Mouse (Mus musculus): ENCODE data around the gene Cxcl9. TPM values are rescaled to one million over a fixed set of nuclear protein-coding genes. Genes with fewer than 3 reads are reported as not detected.

Gene Cxcl9
- polyA plus RNA-seq, 1 experiment = 41.8 TPM

DNA sequence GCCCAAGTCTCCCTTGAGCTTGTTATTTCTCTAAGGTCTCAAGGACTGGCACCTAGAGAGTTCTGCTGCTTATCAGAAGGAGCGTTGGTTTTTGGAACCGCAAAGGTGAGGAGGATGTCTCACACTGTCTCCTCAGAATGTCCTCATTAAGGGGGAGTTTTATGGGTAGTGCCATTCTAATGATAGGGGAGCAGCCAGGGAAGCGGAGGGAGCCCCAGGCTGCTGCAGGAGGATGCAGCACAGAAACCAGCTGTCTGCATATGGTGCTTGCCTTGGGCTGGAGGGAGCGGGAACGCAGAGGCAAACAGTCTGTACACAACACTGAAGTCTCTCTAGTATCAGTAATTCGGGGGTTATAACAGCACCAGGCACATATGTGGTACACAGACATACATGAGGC lies 43.0 kb upstream of the Cxcl9 start:
- no peak overlapping the region for H3K27ac ChIP-seq (ENCODE audit: control insufficient read depth, insufficient read depth, low read length)
- H3K36me3 ChIP-seq (ENCODE audit: control insufficient read depth, insufficient read depth, low read length) = no peaks in the 10 kb centered on the region
- peaks cover 12% of the 10 kb centered on the region for H3K4me1 ChIP-seq (replicated peaks; ENCODE audit: control insufficient read depth, insufficient read depth, low read length)
- no peaks in the 10 kb centered on the region for H3K27me3 ChIP-seq (ENCODE audit: control insufficient read depth, insufficient read depth, low read length)
- 90% methylated on average over 6 of the region's 6 CpGs for WGBS
- TF ChIP-seq POLR2A (IDR thresholded peaks at IDR 0.05; ENCODE audit: control insufficient read depth, extremely low read depth, insufficient read depth, low read length, poor library complexity) = no peak
- TF ChIP-seq CTCF (IDR thresholded peaks at IDR 0.05; ENCODE audit: borderline replicate concordance, control insufficient read depth, extremely low read depth, insufficient read depth, low read length, poor library complexity) = no peak
- no peak overlapping the region for H3K4me3 ChIP-seq (ENCODE audit: control insufficient read depth, insufficient read depth, low read length)
- no peak for DNase-seq

DNA sequence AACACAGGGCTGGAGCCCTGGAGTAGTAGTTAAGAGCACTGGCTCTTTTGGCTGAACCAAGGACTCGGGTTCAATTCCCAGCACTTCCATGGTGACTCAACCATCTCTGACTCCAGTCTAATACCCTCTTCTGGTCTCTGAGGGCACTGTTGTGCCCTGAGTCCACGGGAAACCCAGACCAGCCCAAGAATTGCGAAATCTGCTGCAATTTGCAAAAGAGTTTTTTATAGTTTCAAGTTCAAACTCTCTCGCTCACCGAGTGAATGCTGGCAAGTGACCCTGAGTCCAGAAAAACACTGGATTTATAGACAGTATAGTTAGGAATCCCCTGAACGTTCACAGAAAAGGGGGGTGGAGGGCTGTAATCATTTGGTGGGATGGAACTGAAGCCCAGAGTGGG lies 42.5 kb upstream of the Cxcl9 start:
- Histone ChIP-seq H3K27ac (ENCODE audit: control insufficient read depth, insufficient read depth, low read length) (no peak overlapping the region), H3K4me3 (ENCODE audit: control insufficient read depth, insufficient read depth, low read length) (no peak overlapping the region), H3K4me1 (replicated peaks; ENCODE audit: control insufficient read depth, insufficient read depth, low read length) (peaks cover 7% of the 10 kb centered on the region), H3K36me3 (ENCODE audit: control insufficient read depth, insufficient read depth, low read length) (no peaks in the 10 kb centered on the region), H3K27me3 (ENCODE audit: control insufficient read depth, insufficient read depth, low read length) (no peaks in the 10 kb centered on the region)
- TF ChIP-seq POLR2A (IDR thresholded peaks at IDR 0.05; ENCODE audit: control insufficient read depth, extremely low read depth, insufficient read depth, low read length, poor library complexity) = no peak
- no peak for TF ChIP-seq CTCF (IDR thresholded peaks at IDR 0.05; ENCODE audit: borderline replicate concordance, control insufficient read depth, extremely low read depth, insufficient read depth, low read length, poor library complexity)
- 84% methylated on average over 6 of the region's 6 CpGs for WGBS
- DNase-seq = no peak

DNA sequence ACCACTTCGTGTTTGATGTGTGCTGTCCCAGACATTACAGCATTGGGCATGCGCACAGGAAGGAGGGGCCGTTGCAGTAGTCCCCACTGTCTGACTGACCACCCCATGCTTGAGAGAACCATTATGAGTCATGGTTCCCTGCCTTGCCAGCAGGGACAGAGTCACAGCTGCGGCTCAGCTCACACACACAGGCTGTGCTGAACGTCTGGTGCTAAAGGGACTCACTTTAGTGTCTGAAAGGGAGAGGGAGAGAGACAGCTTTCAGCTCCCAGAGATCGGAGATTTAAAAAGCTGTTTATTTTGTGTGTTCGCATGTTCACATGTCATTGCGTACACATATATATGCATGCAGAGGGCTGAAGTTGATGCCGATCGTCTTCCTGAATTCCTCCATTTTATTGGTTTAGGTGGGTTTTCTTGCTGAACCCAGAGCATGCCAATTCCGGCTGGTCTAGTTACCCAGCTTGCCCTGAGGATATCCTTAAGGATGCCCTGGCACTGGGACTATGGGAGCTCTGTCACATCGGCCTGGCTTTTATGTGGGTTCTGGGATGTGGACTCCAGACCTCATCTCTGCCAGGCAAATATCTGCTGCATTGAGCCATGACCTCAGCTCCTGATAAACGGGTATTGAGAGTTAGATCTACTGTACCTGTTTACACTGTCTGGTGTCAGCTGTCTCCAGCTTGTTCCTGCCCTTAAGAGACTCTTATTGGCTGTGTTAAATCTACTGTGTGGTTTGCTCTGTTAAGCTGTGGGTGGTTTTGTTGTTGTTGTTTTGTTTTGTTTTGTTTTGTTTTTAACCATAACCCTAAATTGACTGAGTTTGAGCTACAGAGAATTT lies 41.5 kb upstream of the Cxcl9 start:
- no peak for TF ChIP-seq CTCF (IDR thresholded peaks at IDR 0.05; ENCODE audit: borderline replicate concordance, control insufficient read depth, extremely low read depth, insufficient read depth, low read length, poor library complexity)
- no peak for TF ChIP-seq POLR2A (IDR thresholded peaks at IDR 0.05; ENCODE audit: control insufficient read depth, extremely low read depth, insufficient read depth, low read length, poor library complexity)
- 90% methylated on average over 13 of the region's 13 CpGs for WGBS
- no peak for DNase-seq
- Histone ChIP-seq H3K4me3 (ENCODE audit: control insufficient read depth, insufficient read depth, low read length) (no peak overlapping the region), H3K27ac (ENCODE audit: control insufficient read depth, insufficient read depth, low read length) (no peak overlapping the region), H3K27me3 (ENCODE audit: control insufficient read depth, insufficient read depth, low read length) (no peaks in the 10 kb centered on the region), H3K4me1 (replicated peaks; ENCODE audit: control insufficient read depth, insufficient read depth, low read length) (peaks cover 2% of the 10 kb centered on the region), H3K36me3 (ENCODE audit: control insufficient read depth, insufficient read depth, low read length) (no peaks in the 10 kb centered on the region)

DNA sequence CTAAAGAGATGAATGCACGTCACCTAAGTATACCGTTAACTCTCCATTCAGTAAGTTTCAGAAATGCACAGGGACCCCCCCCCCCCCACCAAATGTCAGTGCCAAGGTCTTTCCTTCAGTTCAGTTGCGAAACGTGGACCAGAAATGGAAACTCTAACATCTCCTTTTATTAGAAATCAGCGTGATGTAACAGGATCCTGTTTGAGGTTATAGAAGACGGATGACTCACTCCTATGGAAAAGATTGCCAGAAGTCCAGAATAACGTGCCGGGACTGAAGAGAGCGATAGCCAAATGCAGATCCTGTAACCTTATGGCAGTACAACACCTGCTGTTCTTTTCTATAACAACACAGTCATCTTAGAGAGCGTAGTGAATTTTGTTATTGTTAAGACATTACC lies 40.5 kb upstream of the Cxcl9 start:
- no peak for TF ChIP-seq POLR2A (IDR thresholded peaks at IDR 0.05; ENCODE audit: control insufficient read depth, extremely low read depth, insufficient read depth, low read length, poor library complexity)
- no peak for TF ChIP-seq CTCF (IDR thresholded peaks at IDR 0.05; ENCODE audit: borderline replicate concordance, control insufficient read depth, extremely low read depth, insufficient read depth, low read length, poor library complexity)
- Histone ChIP-seq H3K4me3 (ENCODE audit: control insufficient read depth, insufficient read depth, low read length) (no peak overlapping the region), H3K27ac (ENCODE audit: control insufficient read depth, insufficient read depth, low read length) (no peak overlapping the region), H3K4me1 (replicated peaks; ENCODE audit: control insufficient read depth, insufficient read depth, low read length) (no peaks in the 10 kb centered on the region), H3K36me3 (ENCODE audit: control insufficient read depth, insufficient read depth, low read length) (no peaks in the 10 kb centered on the region), H3K27me3 (ENCODE audit: control insufficient read depth, insufficient read depth, low read length) (no peaks in the 10 kb centered on the region)
- no peak for DNase-seq
- WGBS = 83% methylated on average over 10 of the region's 10 CpGs

DNA sequence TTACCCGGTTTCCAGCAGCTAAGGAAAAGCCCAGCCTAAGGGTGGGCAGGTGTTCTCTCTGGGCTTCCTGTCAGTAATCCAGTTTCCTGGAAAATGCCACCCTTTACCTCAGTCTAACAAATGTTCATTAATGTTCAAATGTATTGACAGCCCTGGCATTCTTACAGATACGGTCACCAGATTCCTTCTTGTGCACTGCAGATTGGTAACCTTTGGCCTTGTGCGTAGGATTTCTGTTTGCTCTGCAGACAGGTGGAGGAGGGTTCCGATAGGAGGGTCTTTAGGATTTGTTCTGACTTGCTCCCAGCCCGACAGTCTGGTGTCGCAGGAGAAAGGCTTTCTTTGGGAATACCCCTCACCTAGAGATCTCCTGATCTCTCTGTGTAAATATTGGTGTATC lies 38.7 kb upstream of the Cxcl9 start:
- H3K4me3 ChIP-seq (ENCODE audit: control insufficient read depth, insufficient read depth, low read length) = no peak overlapping the region

DNA sequence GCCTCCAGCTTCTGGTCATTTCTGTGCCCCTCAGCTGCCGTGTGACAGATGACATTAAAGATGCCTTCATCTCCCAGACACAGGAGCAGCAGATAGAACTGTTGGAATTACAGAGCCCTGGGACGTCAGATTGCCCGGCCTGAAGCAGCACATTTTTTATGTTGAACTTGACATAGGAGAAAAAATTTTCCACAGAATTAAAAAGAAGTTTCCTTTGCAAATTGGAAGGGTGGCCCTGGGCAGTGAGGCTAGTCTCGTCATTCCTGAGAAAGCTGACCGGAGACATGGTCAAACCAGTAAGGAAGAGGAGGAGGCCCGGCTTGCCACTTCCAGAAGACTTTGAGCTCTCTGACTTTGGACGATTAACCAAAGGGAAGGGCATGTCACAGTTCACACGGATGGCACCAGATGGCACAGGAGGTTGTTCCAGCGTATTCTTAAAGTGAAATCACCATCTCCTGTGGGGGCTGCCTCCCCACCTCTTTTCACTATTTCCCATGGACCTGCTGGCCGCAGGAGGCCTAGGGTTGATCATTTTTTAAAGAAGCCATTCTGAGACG lies 37.3 kb upstream of the Cxcl9 start:
- WGBS = 91% methylated on average over 11 of the region's 11 CpGs
- H3K27ac ChIP-seq (ENCODE audit: control insufficient read depth, insufficient read depth, low read length) = no peak overlapping the region

More for the DNA sequence above, 38.7 kb upstream of the Cxcl9 start:
- TF ChIP-seq POLR2A (IDR thresholded peaks at IDR 0.05; ENCODE audit: control insufficient read depth, extremely low read depth, insufficient read depth, low read length, poor library complexity) (no peak), CTCF (IDR thresholded peaks at IDR 0.05; ENCODE audit: borderline replicate concordance, control insufficient read depth, extremely low read depth, insufficient read depth, low read length, poor library complexity) (no peak)
- no peak overlapping the region for H3K27ac ChIP-seq (ENCODE audit: control insufficient read depth, insufficient read depth, low read length)
- H3K4me1 ChIP-seq (replicated peaks; ENCODE audit: control insufficient read depth, insufficient read depth, low read length) = 0 out of 2 replicates have a peak, but pooled peaks cover 2% of the 10 kb centered on the region
- H3K36me3 ChIP-seq (ENCODE audit: control insufficient read depth, insufficient read depth, low read length) = no peaks in the 10 kb centered on the region
- DNase-seq = no peak
- no peaks in the 10 kb centered on the region for H3K27me3 ChIP-seq (ENCODE audit: control insufficient read depth, insufficient read depth, low read length)
- 94% methylated on average over 6 of the region's 6 CpGs for WGBS

More for the DNA sequence above, 37.3 kb upstream of the Cxcl9 start:
- Histone ChIP-seq H3K36me3 (ENCODE audit: control insufficient read depth, insufficient read depth, low read length) (no peaks in the 10 kb centered on the region), H3K27me3 (ENCODE audit: control insufficient read depth, insufficient read depth, low read length) (no peaks in the 10 kb centered on the region), H3K4me3 (ENCODE audit: control insufficient read depth, insufficient read depth, low read length) (no peak overlapping the region), H3K4me1 (replicated peaks; ENCODE audit: control insufficient read depth, insufficient read depth, low read length) (0 out of 2 replicates have a peak, but pooled peaks cover 2% of the 10 kb centered on the region)
- DNase-seq = no peak
- no peak for TF ChIP-seq POLR2A (IDR thresholded peaks at IDR 0.05; ENCODE audit: control insufficient read depth, extremely low read depth, insufficient read depth, low read length, poor library complexity)
- no peak for TF ChIP-seq CTCF (IDR thresholded peaks at IDR 0.05; ENCODE audit: borderline replicate concordance, control insufficient read depth, extremely low read depth, insufficient read depth, low read length, poor library complexity)
